Mouse (Mus musculus) liver, adult 2 months (tissue): ENCODE data around the gene Tlx2. TPM values are rescaled to one million over a fixed set of nuclear protein-coding genes. Genes with fewer than 3 reads are reported as not detected.

Experiments used
- DNase-seq: peaks from one replicate; pipeline ENCODE4 v3.0.0-alpha.2; 2011; ENCODE audit warnings: low read depth, low spot score; ENCODE audit errors: extremely low read depth
- H3K27ac ChIP-seq: fragments of 200-500 bp; replicated peaks from 2 replicates; pipeline ENCODE4 v1.5.1; 2012; ENCODE audit warnings: low read depth, mild to moderate bottlenecking, control low read depth, inconsistent platforms, low read length; ENCODE audit not compliant: insufficient read depth
- H3K27me3 ChIP-seq: fragments of 200-500 bp; 2 replicates; pipeline ENCODE4 v1.6.1; 2012; ENCODE audit warnings: mild to moderate bottlenecking, moderate library complexity, low read length, inconsistent platforms; ENCODE audit not compliant: control insufficient read depth, insufficient read depth
- H3K36me3 ChIP-seq: fragments of 200-500 bp; 2 replicates; pipeline ENCODE4 v1.6.1; 2012; ENCODE audit warnings: low read length, inconsistent platforms; ENCODE audit not compliant: control insufficient read depth, insufficient read depth
- H3K4me1 ChIP-seq: fragments of 200-500 bp; 2 replicates; pipeline ENCODE4 v1.6.1; 2011; ENCODE audit warnings: low read length; ENCODE audit not compliant: control insufficient read depth, insufficient read depth
- H3K4me3 ChIP-seq: fragments of 200-500 bp; 2 replicates; pipeline ENCODE4 v1.5.1; 2011; ENCODE audit warnings: low read depth, mild to moderate bottlenecking, control low read depth, low read length, moderate library complexity; ENCODE audit not compliant: insufficient read depth
- H3K79me2 ChIP-seq: fragments of 200-500 bp; 2 replicates; pipeline ENCODE4 v1.6.1; 2012; ENCODE audit warnings: inconsistent platforms, mild to moderate bottlenecking, low read length, moderate library complexity; ENCODE audit not compliant: control insufficient read depth, insufficient read depth
- H3K9ac ChIP-seq: fragments of 200-500 bp; 2 replicates; pipeline ENCODE4 v1.6.1; 2012; ENCODE audit warnings: low read depth, mild to moderate bottlenecking, control low read depth, inconsistent platforms, low read length
- CTCF ChIP-seq: fragments of 200-500 bp; IDR thresholded peaks from 2 replicates; pipeline ENCODE4 v1.5.1; 2011; ENCODE audit warnings: low read depth, low read length, control low read depth
- POLR2A ChIP-seq: fragments of 200-500 bp; IDR thresholded peaks from 2 replicates; pipeline ENCODE4 v1.6.1; 2011; ENCODE audit warnings: low read length, control low read depth; ENCODE audit not compliant: insufficient read depth; ENCODE audit errors: extremely low read depth
- WGBS: fragments of 180-500 bp; shearing (Covaris S2); methylation state at CpG from one replicate; pipeline ENCODE4 v1.1.7; 2018; 5-methylcytosine and 5-hydroxymethylcytosine counted together
- polyA plus RNA-seq: library from polyadenylated mRNA; depleted of rRNA; stranded (reverse); fragments of >200 nt; gene quantifications from 2 replicates; pipeline ENCODE4 v1.2.3, GENCODE M21; 2012
- total RNA-seq: library from RNA; depleted of rRNA; stranded (reverse); fragments of >200 nt; gene quantifications from 2 replicates; pipeline ENCODE4 v1.2.3, GENCODE M21; 2014

Gene Tlx2
- total and polyA plus RNA-seq, 2 experiments, result not detected

DNA sequence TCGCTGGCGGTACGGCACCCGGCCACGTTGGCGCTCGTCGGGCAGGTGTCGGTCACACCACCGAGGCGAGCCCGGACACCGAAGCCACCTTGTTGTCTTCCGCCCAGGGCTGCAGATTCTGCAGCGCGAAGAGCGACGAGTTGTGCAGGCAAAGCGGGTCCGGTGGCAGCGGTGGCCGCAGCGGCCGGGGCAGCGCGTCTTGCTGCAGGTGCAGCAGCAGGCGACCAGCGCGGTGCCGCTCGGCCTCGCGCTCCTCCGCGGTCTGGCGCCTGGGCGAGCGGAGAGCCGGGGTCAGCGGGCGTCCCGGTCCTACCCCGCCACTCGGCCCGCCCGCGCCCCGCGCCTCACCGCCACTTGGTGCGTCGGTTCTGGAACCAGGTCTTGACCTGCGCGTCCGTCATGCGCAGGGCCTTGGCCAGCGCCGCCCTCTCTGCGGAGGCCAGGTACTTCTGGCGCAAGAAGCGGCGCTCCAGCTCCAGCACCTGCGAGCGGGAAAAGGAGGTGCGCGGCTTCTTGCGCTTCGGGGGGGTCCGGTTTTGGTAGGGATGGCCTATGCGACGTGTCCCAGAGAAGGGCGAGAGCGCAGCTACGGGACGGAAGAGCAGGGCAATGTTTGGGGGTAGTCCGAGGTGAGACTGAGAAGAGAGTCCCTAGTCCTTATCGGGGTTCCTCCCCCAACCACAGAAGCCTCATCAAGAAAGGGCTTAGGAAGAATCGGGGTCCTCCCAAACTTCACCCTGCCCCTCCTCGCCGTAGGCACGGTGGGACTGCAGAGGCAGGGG is 1.2 kb downstream of the Tlx2 start:
- no peak for TF ChIP-seq POLR2A
- Histone ChIP-seq H3K9ac (peak overlapping the region; percentile 0), H3K36me3 (no peaks in the 10 kb centered on the region), H3K79me2 (no peaks in the 10 kb centered on the region), H3K4me3 (peak overlapping the region; percentile 49; the same call in 1 of the 2 replicates), H3K4me1 (0 out of 2 replicates have a peak, but pooled peaks cover 1% of the 10 kb centered on the region), H3K27me3 (peaks cover 39% of the 10 kb centered on the region), H3K27ac (no peak overlapping the region)
- no peak for DNase-seq
- 3% methylated on average over 81 of the region's 81 CpGs for WGBS

DNA sequence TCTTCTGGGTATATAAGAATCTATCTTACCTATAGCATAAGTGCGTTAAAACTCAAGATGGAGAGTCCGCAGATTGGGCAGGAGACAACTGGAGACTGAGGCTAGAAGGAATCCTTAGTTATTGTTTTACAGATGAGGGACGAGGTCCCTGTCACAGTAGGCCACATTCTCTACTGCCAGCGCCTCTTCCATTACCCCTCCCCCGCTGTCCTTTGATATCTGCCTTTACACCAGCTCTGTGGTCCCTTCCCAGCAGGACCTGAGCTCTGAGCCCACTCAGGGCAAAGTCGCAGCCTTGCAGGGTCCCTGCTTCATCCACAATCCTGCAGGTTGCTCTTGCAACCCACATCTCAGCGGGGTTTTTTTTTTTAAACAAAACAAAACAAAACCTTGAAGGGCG is 1.9 kb downstream of the Tlx2 start:
- Histone ChIP-seq H3K27ac (no peak overlapping the region), H3K9ac (no peak overlapping the region), H3K36me3 (no peaks in the 10 kb centered on the region), H3K4me1 (0 out of 2 replicates have a peak, but pooled peaks cover 1% of the 10 kb centered on the region), H3K79me2 (no peaks in the 10 kb centered on the region), H3K27me3 (peaks cover 39% of the 10 kb centered on the region), H3K4me3 (no peak overlapping the region)
- 48% methylated on average over 8 of the region's 8 CpGs for WGBS
- TF ChIP-seq POLR2A (no peak), CTCF (no peak)
- DNase-seq, result no peak

DNA sequence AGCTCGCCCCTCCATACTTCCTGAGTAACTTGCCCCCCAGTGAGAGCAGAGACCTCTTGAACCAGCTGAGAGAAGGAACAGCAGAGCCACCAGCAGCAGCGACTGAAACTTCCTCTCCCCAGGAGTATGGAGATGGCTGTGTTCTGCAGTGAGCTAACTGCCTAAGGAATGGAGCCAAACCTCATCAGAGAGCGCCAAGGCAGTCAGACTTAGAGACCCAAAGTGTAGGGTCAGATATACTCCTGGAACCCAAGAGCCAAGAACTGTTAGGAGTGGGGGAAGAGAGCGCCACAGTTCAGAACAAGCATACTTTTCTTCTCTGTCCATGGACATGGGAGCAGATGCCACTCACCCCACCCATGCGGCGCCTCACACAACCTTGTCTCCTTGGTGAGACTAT is 3.7 kb downstream of the Tlx2 start:
- DNase-seq, result no peak
- TF ChIP-seq POLR2A (no peak), CTCF (no peak)

DNA sequence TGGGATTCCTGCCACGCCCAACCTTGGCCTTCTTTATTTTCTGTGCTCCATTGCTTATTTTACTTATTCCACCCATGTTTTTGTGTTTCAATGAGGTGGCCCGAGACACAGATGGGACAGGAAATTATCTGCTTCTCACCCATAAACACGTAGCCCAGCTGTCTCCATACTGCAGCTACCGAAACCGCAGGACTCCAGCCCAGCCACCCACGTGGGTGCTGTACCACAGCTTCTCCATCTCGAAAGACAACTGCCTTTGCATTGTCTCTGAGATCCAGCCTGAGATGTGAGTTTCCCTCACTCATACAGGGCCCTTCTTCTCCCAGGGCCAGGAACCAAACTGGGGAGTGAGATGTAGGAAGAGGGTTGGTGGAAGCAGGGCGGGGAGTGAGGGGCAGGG is 4.1 kb downstream of the Tlx2 start:
- TF ChIP-seq POLR2A, result no peak
- no peak for TF ChIP-seq CTCF
- DNase-seq, result no peak
- no peak overlapping the region for H3K9ac ChIP-seq
- H3K27ac ChIP-seq, result no peak overlapping the region
- 0 out of 2 replicates have a peak, but pooled peaks cover 1% of the 10 kb centered on the region for H3K4me1 ChIP-seq
- 82% methylated on average over 8 of the region's 8 CpGs for WGBS
- H3K79me2 ChIP-seq, result no peaks in the 10 kb centered on the region
- peaks cover 24% of the 10 kb centered on the region for H3K27me3 ChIP-seq
- H3K4me3 ChIP-seq, result no peak overlapping the region
- no peaks in the 10 kb centered on the region for H3K36me3 ChIP-seq

More for the DNA sequence above, 3.7 kb downstream of the Tlx2 start:
- H3K79me2 ChIP-seq, result no peaks in the 10 kb centered on the region
- peaks cover 29% of the 10 kb centered on the region for H3K27me3 ChIP-seq
- 0 out of 2 replicates have a peak, but pooled peaks cover 1% of the 10 kb centered on the region for H3K4me1 ChIP-seq
- H3K9ac ChIP-seq, result no peak overlapping the region
- no peak overlapping the region for H3K4me3 ChIP-seq
- H3K27ac ChIP-seq, result no peak overlapping the region
- WGBS, result 84% methylated on average over 6 of the region's 6 CpGs
- H3K36me3 ChIP-seq, result no peaks in the 10 kb centered on the region

DNA sequence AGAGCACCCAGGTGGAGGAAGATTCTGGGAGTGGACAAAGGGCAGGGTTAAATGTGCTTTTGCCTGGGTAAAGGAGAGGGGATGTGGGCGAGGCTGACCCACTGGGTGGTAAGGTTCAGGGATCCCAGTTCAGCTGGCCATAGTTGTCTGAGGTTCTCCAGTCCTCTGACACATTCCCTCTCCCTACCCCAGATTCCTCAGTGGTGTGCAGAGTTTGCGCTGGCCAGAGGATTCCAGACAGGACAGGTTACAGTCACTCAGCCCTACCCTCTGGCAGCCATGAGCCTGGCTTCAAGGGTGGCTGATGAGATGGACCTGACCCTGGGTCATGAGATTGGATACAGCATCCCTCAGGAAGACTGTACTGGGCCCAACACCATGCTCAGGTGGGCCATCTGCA is 11.4 kb downstream of the Tlx2 start:
- Histone ChIP-seq H3K4me3 (no peak overlapping the region), H3K4me1 (peaks cover 12% of the 10 kb centered on the region), H3K27me3 (no peaks in the 10 kb centered on the region), H3K36me3 (peaks cover 8% of the 10 kb centered on the region), H3K9ac (no peak overlapping the region), H3K27ac (peak overlapping the region; percentile 40; the same call in 1 of the 2 replicates), H3K79me2 (peaks cover 14% of the 10 kb centered on the region; the same call in 1 of the 2 replicates)
- DNase-seq, result no peak
- WGBS, result 92% methylated on average over 2 of the region's 2 CpGs
- TF ChIP-seq CTCF, result no peak
- no peak for TF ChIP-seq POLR2A

DNA sequence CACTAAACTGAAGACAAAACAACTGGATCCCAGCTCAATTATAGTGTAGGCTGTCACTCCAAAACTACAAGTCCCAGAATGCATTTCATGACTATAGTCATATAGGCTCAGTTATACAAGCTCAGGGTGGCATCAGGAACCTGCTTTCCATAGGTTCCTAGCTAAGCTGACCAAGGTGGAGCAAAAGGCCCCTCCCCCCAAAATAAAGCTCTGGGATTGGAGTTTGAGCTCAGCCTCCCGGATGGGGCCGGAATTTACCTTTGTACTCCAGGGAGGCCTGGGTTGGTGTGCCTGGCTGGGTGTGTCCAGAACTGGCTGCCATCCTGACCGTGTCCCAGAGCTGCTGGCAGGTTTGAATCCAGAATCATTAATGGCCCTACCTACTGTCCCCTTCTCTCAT is 12.3 kb downstream of the Tlx2 start, which contains the start of gene Dqx1:
Dqx1 (plus strand) TSS at position 55 of the 400 bp plus-strand sequence.
- Histone ChIP-seq H3K36me3 (peaks cover 8% of the 10 kb centered on the region), H3K4me1 (peaks cover 17% of the 10 kb centered on the region), H3K27ac (peak within 1 kb of the TSS; percentile 40), H3K4me3 (peak within 1 kb of the TSS; percentile 1; the same call in 1 of the 2 replicates), H3K79me2 (peaks cover 17% of the 10 kb centered on the region; the same call in 1 of the 2 replicates), H3K27me3 (no peaks in the 10 kb centered on the region), H3K9ac (no peak within 1 kb of the TSS; the same call in 1 of the 2 replicates)
- 14% methylated on average over 3 of the region's 3 CpGs for WGBS
- DNase-seq, result peak; percentile 85
- TF ChIP-seq CTCF (no peak), POLR2A (0 out of 2 replicates have a peak, but pooled peaks have one; percentile 25)
